Mouse (Mus musculus) gonadal fat pad, adult 2 months (tissue): ENCODE data around the gene Rdh7. TPM values are rescaled to one million over a fixed set of nuclear protein-coding genes. Genes with fewer than 3 reads are reported as not detected.
"Not testable (repeated sequence)": the region's sequence is repeated elsewhere in the genome, so short reads cannot be mapped to it uniquely, and the experiment has no call there.

ENCODE experiments used
- DNase-seq: peaks from one replicate; pipeline ENCODE4 v3.0.0-alpha.2; 2012; ENCODE audit warnings: low read depth
- polyA plus RNA-seq: library from polyadenylated mRNA; depleted of rRNA; stranded (reverse); fragments of >200 nt; gene quantifications from 2 replicates; pipeline ENCODE4 v1.2.3, GENCODE M21; 2012

Rdh7 gene
- polyA plus RNA-seq, 1 experiment, result 0.36 TPM

DNA sequence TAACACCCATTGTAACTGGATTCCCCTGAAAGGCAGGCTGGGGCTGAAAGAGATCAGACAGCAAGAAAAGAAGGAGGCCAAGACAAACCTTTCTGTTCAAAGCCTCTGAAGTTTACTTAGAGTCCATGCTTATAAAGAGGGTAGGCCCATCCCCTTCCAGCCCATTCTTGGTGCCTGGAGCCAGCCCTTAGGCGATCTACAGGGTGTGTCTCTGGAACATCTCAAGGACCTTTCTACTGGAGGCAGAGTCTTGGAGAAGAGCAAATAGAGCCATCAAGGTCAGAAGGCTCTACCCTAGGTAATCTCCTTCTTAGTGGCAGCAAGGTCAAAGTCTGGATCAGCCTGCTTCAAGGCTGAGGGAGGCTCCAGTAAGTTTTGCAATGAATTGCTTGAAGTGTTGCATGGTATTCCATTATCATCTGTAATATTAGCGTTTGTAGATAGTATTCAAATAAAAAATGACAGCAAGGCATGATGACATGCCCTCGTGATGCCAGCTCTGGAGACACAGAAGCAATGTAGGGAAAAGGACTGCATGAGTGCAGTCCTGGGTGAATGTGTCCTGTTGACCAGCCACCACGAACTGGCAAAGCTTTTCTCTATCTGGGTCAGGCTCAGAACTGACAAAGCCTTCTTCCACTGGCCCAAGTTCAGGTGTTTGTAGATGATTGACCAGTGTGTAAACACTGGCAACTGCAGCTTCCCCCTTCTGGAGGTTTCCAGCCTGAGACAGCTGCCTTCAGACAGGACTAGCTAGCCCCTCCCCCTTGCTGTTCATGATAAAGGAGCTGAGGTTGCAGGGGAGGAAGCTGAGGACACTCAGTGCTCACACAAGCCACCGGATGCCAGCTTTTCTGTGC, 4.8 kb upstream of the Rdh7 start:
- DNase-seq, result not testable (repeated sequence)

GRCm38 (mm10) chr10:127891481-127891880, 2.9 kb upstream of the Rdh7 start:
- no peak for DNase-seq

- DNase-seq, result no peak
Measured at GRCm38 (mm10) chr10:127886971-127887370, 1.6 kb downstream of the Rdh7 start.

GRCm38 (mm10) chr10:127886551-127886950, 2.1 kb downstream of the Rdh7 start:
- no peak for DNase-seq

GRCm38 (mm10) chr10:127881041-127881440, 7.6 kb downstream of the Rdh7 start:
- peak; percentile 61 for DNase-seq

- DNase-seq, result no peak
Measured at GRCm38 (mm10) chr10:127879155-127879688, 9.4 kb downstream of the Rdh7 start.

GRCm38 (mm10) chr10:127878262-127879057, 10.2 kb downstream of the Rdh7 start:
- no peak for DNase-seq

DNA sequence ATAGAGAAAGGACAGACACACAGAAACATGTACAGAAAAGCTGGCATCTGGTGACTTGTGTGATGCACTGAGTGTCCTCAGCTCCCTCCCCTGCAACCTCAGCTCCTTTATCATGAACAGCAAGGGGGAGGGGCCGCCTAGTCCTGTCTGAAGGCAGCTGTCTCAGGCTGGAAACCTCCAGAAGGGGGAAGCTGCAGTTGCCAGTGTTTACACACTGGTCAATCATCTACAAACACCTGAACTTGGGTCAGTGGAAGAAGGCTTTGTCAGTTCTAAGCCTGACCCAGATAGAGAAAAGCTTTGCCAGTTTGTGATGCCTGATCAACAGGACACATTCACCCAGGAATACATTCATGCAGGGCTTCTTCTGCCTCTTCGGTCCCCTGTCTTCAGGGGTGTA, 10.9 kb downstream of the Rdh7 start:
- DNase-seq, result no peak

DNA sequence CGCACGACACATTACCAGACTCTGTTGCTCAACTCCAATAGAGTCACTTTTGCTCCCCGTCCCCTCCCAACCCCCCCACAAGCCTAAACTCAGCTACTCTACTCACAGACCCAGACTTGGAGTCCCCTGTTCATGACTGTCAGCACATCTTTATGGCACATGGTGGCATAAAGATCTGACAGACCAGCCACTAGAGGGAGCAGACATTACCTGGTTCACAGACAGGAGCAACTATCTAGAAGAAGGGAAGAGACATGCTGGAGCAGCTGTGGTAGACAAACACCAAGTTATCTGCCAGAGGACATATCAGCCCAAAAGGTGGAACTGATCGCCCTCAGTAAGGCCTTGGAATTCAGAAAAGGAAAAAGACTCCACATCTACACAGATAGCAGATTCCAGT, 16.1 kb downstream of the Rdh7 start:
- DNase-seq, result no peak

GRCm38 (mm10) chr10:127866232-127866631, 22.4 kb downstream of the Rdh7 start, which contains the start of gene Rdh16f2:
Gene Rdh16f2 (plus strand): TSS chr10:127866474.
- no peak for DNase-seq

DNA sequence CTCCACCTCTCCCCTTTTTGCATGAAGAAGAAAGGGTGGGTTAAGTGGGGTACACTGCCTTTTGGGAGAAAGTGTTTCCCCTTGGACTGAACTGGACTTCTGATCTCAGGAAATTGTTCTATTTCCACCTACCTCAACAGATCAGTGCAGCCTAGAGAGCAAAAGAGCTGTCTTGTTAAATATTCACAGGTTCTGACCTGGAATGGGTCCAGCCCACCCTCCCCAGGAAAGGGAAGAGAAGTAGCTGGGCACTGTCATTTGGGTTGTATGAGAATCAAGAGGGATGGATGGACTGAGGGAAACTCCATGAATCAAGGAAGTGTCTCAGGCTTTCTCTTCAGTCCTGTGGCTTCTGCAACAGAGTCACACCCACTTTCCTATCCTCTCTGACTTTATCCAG, 23.7 kb downstream of the Rdh7 start:
- no peak for DNase-seq

DNA sequence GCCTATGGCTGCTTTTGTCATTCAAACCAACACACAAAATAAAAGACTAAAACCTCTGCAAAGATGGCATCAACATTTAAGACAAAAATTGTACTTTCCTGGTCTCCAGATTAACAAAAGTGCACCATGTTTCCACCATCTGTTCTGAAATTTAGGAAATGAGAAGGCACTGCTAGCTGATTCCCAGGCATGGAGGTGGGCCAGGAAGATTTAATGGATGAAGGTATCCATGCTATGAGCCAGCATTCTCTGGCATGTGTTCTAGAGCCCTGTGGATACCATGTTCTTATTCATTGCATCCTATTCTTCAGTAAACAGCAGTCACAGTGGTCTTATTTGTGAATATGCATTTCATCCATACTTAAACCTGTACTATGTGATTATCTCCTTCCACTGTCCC, 32.2 kb downstream of the Rdh7 start:
- no peak for DNase-seq

DNA sequence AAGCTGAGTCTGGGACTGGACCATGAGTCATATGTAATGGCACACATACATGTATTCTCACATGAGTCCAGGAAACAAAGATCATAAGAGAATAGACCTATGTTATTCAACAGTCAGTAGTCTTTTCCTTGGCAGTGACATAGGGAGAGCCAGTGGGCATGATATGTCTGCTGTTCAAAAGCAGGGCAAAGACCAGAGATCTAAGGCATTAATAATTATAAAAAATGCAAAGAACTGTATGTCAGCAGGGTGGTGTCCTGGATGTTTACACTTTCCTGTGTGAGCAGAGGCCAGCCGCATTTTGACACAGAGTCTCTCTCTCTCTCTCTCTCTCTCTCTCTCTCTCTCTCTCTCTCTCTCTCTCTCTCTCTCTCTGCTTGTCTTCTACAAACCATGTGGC, 39.0 kb downstream of the Rdh7 start, which contains the start of gene Rdh19:
Gene Rdh19 (plus strand): TSS at position 301 of the 400 bp plus-strand sequence.
- no peak for DNase-seq

DNA sequence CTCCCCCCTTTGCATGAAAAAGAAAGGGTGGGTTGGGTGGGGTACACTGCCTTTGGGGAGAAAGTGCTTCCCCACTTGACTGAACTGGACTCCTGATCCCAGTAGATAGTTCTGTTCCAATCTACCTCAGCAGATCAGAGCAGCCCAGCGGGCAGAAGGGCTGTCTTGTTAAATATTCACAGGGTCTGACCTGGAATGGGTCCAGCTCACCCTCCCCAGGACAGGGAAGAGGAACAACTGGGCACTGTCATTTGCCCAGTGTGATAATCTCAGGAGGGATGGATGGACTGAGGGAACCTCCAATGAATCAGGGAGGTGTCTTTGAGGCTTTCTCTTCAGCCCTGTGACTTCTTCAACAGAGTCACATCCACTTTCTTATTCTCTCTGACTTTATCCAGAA, 40.5 kb downstream of the Rdh7 start:
- no peak for DNase-seq

DNA sequence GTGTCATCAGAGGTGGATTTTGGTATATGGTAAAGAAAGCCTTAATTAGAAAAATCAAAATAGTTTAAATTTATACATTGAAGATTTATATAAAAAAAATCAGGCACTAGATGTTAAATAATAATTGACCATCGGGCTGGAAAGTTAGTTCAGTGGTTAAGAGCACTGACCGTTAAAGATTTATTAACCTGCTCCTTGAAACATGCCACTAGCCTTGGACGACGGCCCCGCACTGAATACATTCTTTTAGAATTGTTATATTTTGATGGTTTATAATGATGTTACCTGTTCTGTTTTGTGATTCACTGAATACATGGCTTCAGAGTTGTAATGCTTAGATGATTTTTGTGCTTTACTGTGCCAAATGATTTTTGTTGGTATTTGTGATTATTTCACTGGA, 42.7 kb downstream of the Rdh7 start:
- not testable (repeated sequence) for DNase-seq

DNA sequence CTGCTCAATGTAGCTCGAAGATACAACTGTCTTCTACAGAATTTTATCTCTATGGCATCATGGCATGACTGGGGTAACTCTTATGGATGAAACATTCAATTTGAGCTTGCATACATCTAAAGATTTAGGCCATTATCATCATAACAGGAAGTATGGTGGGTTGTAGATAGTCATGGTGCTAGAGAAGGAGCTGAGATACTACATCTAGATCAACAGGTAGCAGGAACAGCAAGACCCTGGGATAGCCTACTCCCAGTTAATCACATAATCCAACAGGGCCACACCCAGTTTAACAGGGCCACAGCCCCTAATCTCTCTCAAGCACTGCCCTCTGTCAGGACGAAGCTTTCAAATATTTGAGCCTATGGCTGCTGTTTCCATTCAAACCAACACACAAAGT, 47.8 kb downstream of the Rdh7 start:
- no peak for DNase-seq

DNA sequence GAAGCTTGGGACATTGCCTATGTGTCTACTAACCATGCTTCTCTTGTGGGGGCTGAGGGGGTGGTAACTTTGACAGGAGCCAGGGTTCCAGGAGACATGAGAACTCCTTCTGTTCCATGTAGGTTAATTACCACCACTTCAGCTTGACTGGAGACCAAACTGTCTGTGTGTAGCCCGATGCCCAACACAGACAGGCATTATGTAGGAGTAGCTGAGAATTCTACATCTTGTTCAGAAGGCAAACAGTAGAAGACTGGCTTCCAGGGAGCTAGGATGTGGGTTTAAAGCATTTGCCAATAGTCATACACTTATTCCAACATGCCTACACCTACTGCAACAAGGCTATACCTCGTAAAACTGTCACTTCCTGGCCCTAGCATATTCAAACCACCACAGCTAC, 50.1 kb downstream of the Rdh7 start:
- DNase-seq, result no peak

DNA sequence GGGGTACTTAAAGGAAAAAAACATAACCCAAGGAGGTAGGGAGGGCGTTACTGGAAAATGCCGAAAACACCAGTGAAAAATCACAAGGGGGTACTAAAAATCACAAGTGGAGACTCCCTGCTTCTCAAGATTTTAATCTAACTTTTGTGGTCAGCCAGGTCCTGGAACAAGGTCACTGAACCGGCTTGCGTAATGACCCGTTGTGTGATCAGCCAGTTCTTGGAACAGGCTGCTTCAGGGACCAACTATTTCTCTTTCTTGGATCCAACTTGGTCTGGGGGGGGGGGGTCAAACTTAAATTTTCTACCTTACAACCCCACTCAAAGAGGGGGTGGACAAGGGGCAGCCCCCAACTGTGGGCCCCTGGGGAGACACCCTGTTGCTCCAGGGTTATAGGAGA, 50.8 kb downstream of the Rdh7 start:
- DNase-seq, result not testable (repeated sequence)

DNA sequence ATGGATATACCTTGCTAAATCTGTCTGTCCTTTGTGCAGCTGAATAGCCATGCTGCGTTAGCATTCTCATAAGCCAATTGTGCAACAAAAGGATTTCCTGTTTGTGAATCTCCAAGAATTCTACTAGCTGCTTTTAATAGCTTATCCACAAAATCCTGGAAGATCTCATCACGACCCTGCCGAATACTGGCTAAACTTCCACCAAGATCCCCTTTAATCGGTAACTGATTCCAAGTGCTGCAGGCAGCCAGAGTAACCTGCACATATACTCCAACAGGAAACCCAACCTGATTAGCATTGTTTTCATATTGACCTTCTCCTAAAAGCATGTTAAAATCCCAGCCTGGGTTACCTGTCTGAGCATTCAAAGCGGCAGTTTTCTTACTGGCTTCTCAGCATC, 53.3 kb downstream of the Rdh7 start:
- DNase-seq, result no peak

- not testable (repeated sequence) for DNase-seq
Measured at GRCm38 (mm10) chr10:127834186-127834585, 54.4 kb downstream of the Rdh7 start.
